Mouse (Mus musculus) myocyte (in vitro differentiated cells): Measurements from ENCODE around the gene Tdp1. TPM values are rescaled to one million over a fixed set of nuclear protein-coding genes. Genes with fewer than 3 reads are reported as not detected.

Experiments used
- H3K27me3 ChIP-seq: one replicate; pipeline ENCODE4 v1.6.1; 2011; ENCODE audit not compliant: control insufficient read depth, insufficient read depth, insufficient read length
- H3K36me3 ChIP-seq: one replicate; pipeline ENCODE4 v1.6.1; 2011; ENCODE audit not compliant: control insufficient read depth, insufficient read depth
- H3K4me2 ChIP-seq: one replicate; pipeline ENCODE4 v1.6.1; 2011; ENCODE audit warnings: low read depth, control low read depth
- H3K4me3 ChIP-seq: one replicate; pipeline ENCODE4 v1.5.1; 2011; ENCODE audit warnings: mild to moderate bottlenecking, control low read depth, moderate library complexity
- H3K79me2 ChIP-seq: one replicate; pipeline ENCODE4 v1.6.1; 2011; ENCODE audit not compliant: control insufficient read depth, insufficient read depth
- H3ac ChIP-seq: one replicate; pipeline ENCODE4 v1.6.1; 2011; ENCODE audit not compliant: control insufficient read depth, insufficient read length
- CEBPB ChIP-seq: IDR thresholded peaks from 2 replicates; pipeline ENCODE4 v1.6.1; 2011; ENCODE audit warnings: mild to moderate bottlenecking, moderate library complexity; ENCODE audit not compliant: poor library complexity, insufficient read depth, severe bottlenecking
- E2F4 ChIP-seq: IDR thresholded peaks from one replicate; pipeline ENCODE4 v1.6.1; 2011; ENCODE audit warnings: mild to moderate bottlenecking, control low read depth, moderate library complexity; ENCODE audit not compliant: insufficient read depth
- MAX ChIP-seq: IDR thresholded peaks from one replicate; pipeline ENCODE4 v1.6.1; 2011; ENCODE audit warnings: low read depth, mild to moderate bottlenecking, control low read depth
- MYOD1 ChIP-seq, 3 experiments: IDR thresholded peaks; one replicate each; pipeline ENCODE4 v1.6.1; 2011; ENCODE audit warnings: control low read depth in 2 of 3, low read depth in 2 of 3, mild to moderate bottlenecking in 2 of 3, moderate library complexity in 1 of 3; ENCODE audit not compliant: insufficient read length in 2 of 3, control insufficient read depth in 1 of 3
- MYOG ChIP-seq, 3 experiments: IDR thresholded peaks; one replicate each; pipeline ENCODE4 v1.6.1; 2011; ENCODE audit warnings: control low read depth in 2 of 3, low read depth in 2 of 3, mild to moderate bottlenecking in 2 of 3; ENCODE audit not compliant: insufficient read length in 2 of 3, control insufficient read depth in 1 of 3, insufficient read depth in 1 of 3
- POLR2A ChIP-seq: IDR thresholded peaks from one replicate; pipeline ENCODE4 v1.6.1; 2011; ENCODE audit warnings: low read depth, mild to moderate bottlenecking, control low read depth, moderate library complexity; ENCODE audit not compliant: insufficient read length
- POLR2AphosphoS2 ChIP-seq: IDR thresholded peaks from one replicate; pipeline ENCODE4 v1.6.1; 2011; ENCODE audit warnings: low read depth, control low read depth; ENCODE audit not compliant: insufficient read length
- REST ChIP-seq: IDR thresholded peaks from one replicate; pipeline ENCODE4 v1.6.1; 2011; ENCODE audit warnings: mild to moderate bottlenecking, control low read depth, moderate library complexity; ENCODE audit not compliant: insufficient read depth, insufficient read length
- SRF ChIP-seq: IDR thresholded peaks from one replicate; pipeline ENCODE4 v1.6.1; 2011; ENCODE audit warnings: low read depth; ENCODE audit not compliant: control insufficient read depth, insufficient read length
- TCF12 ChIP-seq: IDR thresholded peaks from one replicate; pipeline ENCODE4 v1.6.1; 2011; ENCODE audit warnings: mild to moderate bottlenecking, control low read depth; ENCODE audit not compliant: poor library complexity, insufficient read depth, severe bottlenecking
- TCF3 ChIP-seq: IDR thresholded peaks from one replicate; pipeline ENCODE4 v1.6.1; 2011; ENCODE audit warnings: low read depth, control low read depth; ENCODE audit not compliant: insufficient read length
- USF1 ChIP-seq: IDR thresholded peaks from one replicate; pipeline ENCODE4 v1.6.1; 2011; ENCODE audit warnings: low read depth, mild to moderate bottlenecking, control low read depth, moderate library complexity
- polyA plus RNA-seq: library from polyadenylated mRNA; unstranded; fragments of >200 nt; fragmentation: generic; extraction: Trizol; gene quantifications from one replicate; pipeline ENCODE4 v1.2.1, GENCODE M21; 2012; ENCODE audit warnings: missing spikeins

Gene Tdp1
- polyA plus RNA-seq, 1 experiment = 32.2 TPM

GRCm38 (mm10) chr12:99898248-99898870 is 14.0 kb downstream of the Tdp1 start:
- Histone ChIP-seq H3ac (no peak overlapping the region), H3K36me3 (peaks cover 10% of the 10 kb centered on the region), H3K27me3 (no peaks in the 10 kb centered on the region), H3K4me3 (no peak overlapping the region), H3K4me2 (no peak overlapping the region), H3K79me2 (no peaks in the 10 kb centered on the region)
- no peak for TF ChIP-seq TCF3
- TF ChIP-seq TCF12 = no peak
- TF ChIP-seq MYOG (IDR thresholded peaks at IDR 0.05; ENCODE audit: control insufficient read depth in 1 of 3, insufficient read depth in 1 of 3, insufficient read length in 2 of 3, low read depth in 2 of 3) = no peak
- no peak for TF ChIP-seq POLR2A
- no peak for TF ChIP-seq POLR2AphosphoS2
- no peak for TF ChIP-seq SRF
- no peak for TF ChIP-seq MYOD1 (IDR thresholded peaks at IDR 0.05; ENCODE audit: control insufficient read depth in 1 of 3, insufficient read length in 2 of 3, low read depth in 2 of 3)
- TF ChIP-seq USF1 = no peak
- no peak for TF ChIP-seq CEBPB
- no peak for TF ChIP-seq E2F4
- no peak for TF ChIP-seq REST
- no peak for TF ChIP-seq MAX

- no peaks in the 10 kb centered on the region for H3K79me2 ChIP-seq
- no peaks in the 10 kb centered on the region for H3K27me3 ChIP-seq
- TF ChIP-seq POLR2A = no peak
- no peak for TF ChIP-seq MYOG (IDR thresholded peaks at IDR 0.05; ENCODE audit: control insufficient read depth in 1 of 3, insufficient read depth in 1 of 3, insufficient read length in 2 of 3, low read depth in 2 of 3)
- TF ChIP-seq CEBPB = no peak
- H3ac ChIP-seq = no peak overlapping the region
- no peak overlapping the region for H3K4me2 ChIP-seq
- H3K4me3 ChIP-seq = no peak overlapping the region
- H3K36me3 ChIP-seq = peaks cover 10% of the 10 kb centered on the region
These were observed 15.7 kb downstream of the Tdp1 start for GRCm38 (mm10) chr12:99899991-99900390.

GRCm38 (mm10) chr12:99901973-99902866 is 17.9 kb downstream of the Tdp1 start:
- peaks cover 15% of the 10 kb centered on the region for H3K36me3 ChIP-seq
- H3K4me3 ChIP-seq = no peak overlapping the region
- no peaks in the 10 kb centered on the region for H3K79me2 ChIP-seq
- H3K27me3 ChIP-seq = no peaks in the 10 kb centered on the region
- no peak overlapping the region for H3K4me2 ChIP-seq
- no peak for TF ChIP-seq SRF
- TF ChIP-seq CEBPB = no peak
- no peak for TF ChIP-seq MYOG (IDR thresholded peaks at IDR 0.05; ENCODE audit: control insufficient read depth in 1 of 3, insufficient read depth in 1 of 3, insufficient read length in 2 of 3, low read depth in 2 of 3)
- TF ChIP-seq REST = no peak
- TF ChIP-seq MYOD1 (IDR thresholded peaks at IDR 0.05; ENCODE audit: control insufficient read depth in 1 of 3, insufficient read length in 2 of 3, low read depth in 2 of 3) = no peak
- no peak for TF ChIP-seq MAX
- no peak for TF ChIP-seq POLR2AphosphoS2
- no peak for TF ChIP-seq E2F4
- no peak for TF ChIP-seq USF1
- no peak for TF ChIP-seq TCF12
- H3ac ChIP-seq = no peak overlapping the region

- Histone ChIP-seq H3K79me2 (no peaks in the 10 kb centered on the region), H3K27me3 (no peaks in the 10 kb centered on the region), H3K4me3 (no peak overlapping the region), H3ac (no peak overlapping the region), H3K36me3 (peaks cover 21% of the 10 kb centered on the region), H3K4me2 (no peak overlapping the region)
- TF ChIP-seq POLR2A = no peak
- no peak for TF ChIP-seq E2F4
- no peak for TF ChIP-seq CEBPB
- TF ChIP-seq POLR2AphosphoS2 = no peak
- no peak for TF ChIP-seq MAX
- no peak for TF ChIP-seq REST
These were observed 18.6 kb downstream of the Tdp1 start for GRCm38 (mm10) chr12:99902867-99903370.

GRCm38 (mm10) chr12:99904537-99904936 is 20.2 kb downstream of the Tdp1 start:
- no peaks in the 10 kb centered on the region for H3K79me2 ChIP-seq
- H3K4me3 ChIP-seq = no peak overlapping the region
- TF ChIP-seq CEBPB (no peak), MYOD1 (IDR thresholded peaks at IDR 0.05; ENCODE audit: control insufficient read depth in 1 of 3, insufficient read length in 2 of 3, low read depth in 2 of 3) (peak in 1 of 3 experiments; percentile 20), USF1 (no peak), SRF (no peak)
- H3K36me3 ChIP-seq = peaks cover 25% of the 10 kb centered on the region
- H3K4me2 ChIP-seq = no peak overlapping the region
- H3K27me3 ChIP-seq = no peaks in the 10 kb centered on the region
- no peak overlapping the region for H3ac ChIP-seq
